Mouse (Mus musculus): ENCODE measurements around the gene Zfyve27.

DNA sequence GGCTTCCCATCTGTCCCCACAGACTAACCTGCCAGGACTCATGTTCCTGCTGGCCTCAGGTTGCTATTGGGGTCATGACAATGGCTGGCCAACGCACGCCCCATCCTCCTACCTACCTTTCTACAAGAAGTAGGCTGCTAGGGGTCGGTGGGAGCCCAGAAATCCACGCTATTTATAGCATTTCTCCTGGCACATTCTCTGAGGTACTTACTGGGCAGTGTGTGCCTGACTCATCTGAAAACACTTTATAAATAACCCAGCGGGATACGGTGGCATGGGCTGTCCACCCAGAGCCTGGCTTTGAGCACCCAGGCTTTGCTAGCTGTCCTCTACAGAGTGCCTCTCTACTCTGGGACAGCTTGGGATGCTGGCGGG is 74.6 kb downstream of the Zfyve27 start:
- TF ChIP-seq CTCF (IDR thresholded peaks at IDR 0.05; ENCODE audit: borderline replicate concordance, extremely low read depth, insufficient read depth, insufficient read length) (no peak), POLR2A (IDR thresholded peaks at IDR 0.05; ENCODE audit: borderline replicate concordance, extremely low read depth, insufficient read depth, insufficient read length, poor library complexity, severe bottlenecking) (no peak)
